ENCODE assay signal across 27 mouse cellular contexts in the genomic region with DNA sequence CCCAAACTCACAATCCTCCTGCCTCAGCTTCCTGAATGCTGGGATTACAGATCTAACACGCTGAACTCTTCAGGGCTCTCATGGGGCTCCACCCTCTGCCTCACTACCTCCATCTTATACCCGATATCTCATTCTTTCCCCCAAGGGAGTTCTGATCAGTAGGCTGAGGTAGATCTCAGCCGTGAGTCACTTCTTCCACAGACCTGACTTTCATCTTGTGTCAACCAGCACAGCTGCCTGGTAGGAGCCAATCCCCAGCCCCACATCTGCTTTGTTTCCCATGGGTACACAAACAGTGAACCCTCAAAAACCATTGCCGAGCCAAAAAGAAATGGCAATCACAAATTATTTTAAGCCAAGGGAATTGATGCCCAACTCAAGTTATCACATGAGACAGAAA.
"Had no signal": no experiment of that assay in that cellular context is flagged by ENCODE, and none has a peak within 500 bp of the region (broad histone marks: within the 10 kb centered on the region; RNA-seq: fewer than 3 reads in every experiment).

No protein-coding gene starts in this region.

- DNase-seq: gastrocnemius, adult 2 months; gastrocnemius, postnatal 14 days; gastrocnemius, postnatal 36 days; heart, adult 11 months; heart, adult 2 months; heart, postnatal 14 days; heart, postnatal 36 days; kidney, adult 18-20 months; kidney, adult 8-10 months; kidney, postnatal 10 days; kidney, postnatal 25 days; kidney, postnatal 4 days; liver; liver, embryonic 13.5 days had no signal

- H3K4me1 ChIP-seq: heart, embryonic 13.5 days; heart, embryonic 15.5 days; intestine, embryonic 15.5 days; limb, embryonic 10.5 days; limb, embryonic 12.5 days; liver, embryonic 13.5 days; liver, embryonic 15.5 days had no signal

- H3K27me3 ChIP-seq: heart, embryonic 13.5 days; heart, embryonic 15.5 days; intestine, embryonic 15.5 days; limb, embryonic 12.5 days; liver, embryonic 13.5 days; liver, embryonic 15.5 days had no signal

- H3K9me3 ChIP-seq: heart, embryonic 13.5 days; heart, embryonic 15.5 days; intestine, embryonic 15.5 days; limb, embryonic 10.5 days; limb, embryonic 12.5 days; liver, embryonic 13.5 days; liver, embryonic 15.5 days had no signal

- H3K4me3 ChIP-seq: gastrocnemius, adult 2 months; heart, adult 2 months; heart, embryonic 13.5 days; heart, embryonic 15.5 days; intestine, embryonic 15.5 days; layer of hippocampus, adult 2 months; left cerebral cortex, adult 2 months; limb, embryonic 10.5 days; limb, embryonic 12.5 days; liver, embryonic 13.5 days; liver, embryonic 15.5 days had no signal

- H3K27ac ChIP-seq: gastrocnemius, adult 2 months; heart, adult 2 months; heart, embryonic 13.5 days; heart, embryonic 15.5 days; hindbrain, embryonic 14.5 days; intestine, embryonic 15.5 days; layer of hippocampus, adult 2 months; left cerebral cortex, adult 2 months; limb, embryonic 10.5 days; limb, embryonic 12.5 days; liver, embryonic 13.5 days; liver, embryonic 15.5 days had no signal

- ATAC-seq: hindbrain, embryonic 16.5 days; intestine, embryonic 15.5 days; intestine, postnatal 0 days had no signal

- H3K36me3 ChIP-seq: heart, embryonic 13.5 days; heart, embryonic 15.5 days; intestine, embryonic 15.5 days; limb, embryonic 10.5 days; limb, embryonic 12.5 days; liver, embryonic 13.5 days; liver, embryonic 15.5 days had no signal

- H3K4me2 ChIP-seq: heart, embryonic 11.5 days; heart, embryonic 13.5 days; heart, embryonic 15.5 days; hindbrain, embryonic 14.5 days; intestine, embryonic 15.5 days; limb, embryonic 12.5 days; liver, embryonic 11.5 days; liver, embryonic 13.5 days; liver, embryonic 15.5 days had no signal

- H3K9ac ChIP-seq: heart, embryonic 13.5 days; heart, embryonic 15.5 days; hindbrain, embryonic 14.5 days; intestine, embryonic 15.5 days; limb, embryonic 12.5 days; liver, embryonic 13.5 days; liver, embryonic 15.5 days had no signal
